Mouse (Mus musculus) limb, embryonic 15.5 days (tissue): ENCODE results near the gene Fkbp11. TPM values are rescaled to one million over a fixed set of nuclear protein-coding genes. Genes with fewer than 3 reads are reported as not detected.

Source experiments
- polyA plus RNA-seq: library from polyadenylated mRNA; unstranded; fragments of >200 nt; fragmentation: Nextera tagmentation; extraction: Ambion mirVana; gene quantifications from 2 replicates; pipeline ENCODE4 v1.2.1, GENCODE M21; 2015

Gene Fkbp11
- polyA plus RNA-seq, 1 experiment from 2014 or later = 90.0 TPM

Other genes starting within 250 kb of the Fkbp11 start
- 0.20 TPM in 1 of 2 replicates, not detected in the other for gene Lalba, start 245.5 kb downstream of the Fkbp11 start, polyA plus RNA-seq
- gene Olfr279, start 235.8 kb downstream of the Fkbp11 start, polyA plus RNA-seq = not detected in 2 replicates
- gene Kansl2, start 193.9 kb downstream of the Fkbp11 start, polyA plus RNA-seq = 90.5 and 101 TPM in 2 replicates
- 50.8 and 55.2 TPM in 2 replicates for gene Ccnt1, start 157.3 kb downstream of the Fkbp11 start, polyA plus RNA-seq
- gene 4930415O20Rik, start 157.2 kb downstream of the Fkbp11 start, polyA plus RNA-seq = not detected in 2 replicates
- 15.1 and 15.8 TPM in 2 replicates for gene Adcy6, start 118.1 kb downstream of the Fkbp11 start, polyA plus RNA-seq
- gene Cacnb3, start 97.4 kb downstream of the Fkbp11 start, polyA plus RNA-seq = 41.4 and 46.6 TPM in 2 replicates
- 18.5 and 24.7 TPM in 2 replicates for gene Ddx23, start 65.3 kb downstream of the Fkbp11 start, polyA plus RNA-seq
- gene Rnd1, start 50.7 kb downstream of the Fkbp11 start, polyA plus RNA-seq = 0.71 and 0.95 TPM in 2 replicates
- gene Ccdc65, start 20.0 kb downstream of the Fkbp11 start, polyA plus RNA-seq = 0.65 and 0.74 TPM in 2 replicates
- gene Arf3, start 35.0 kb upstream of the Fkbp11 start, polyA plus RNA-seq = 41.7 and 49.3 TPM in 2 replicates
- 6.0 and 7.0 TPM in 2 replicates for gene Wnt10b, start 50.0 kb upstream of the Fkbp11 start, polyA plus RNA-seq
- 0.06 and 0.14 TPM in 2 replicates for gene Wnt1, start 61.7 kb upstream of the Fkbp11 start, polyA plus RNA-seq
- 0.15 TPM in 1 of 2 replicates, not detected in the other for gene Ddn, start 81.3 kb upstream of the Fkbp11 start, polyA plus RNA-seq
- gene Prkag1, start 103.3 kb upstream of the Fkbp11 start, polyA plus RNA-seq = 91.4 and 94.3 TPM in 2 replicates
- 11.8 and 13.7 TPM in 2 replicates for gene Kmt2d, start 143.0 kb upstream of the Fkbp11 start, polyA plus RNA-seq
- 14.1 and 14.2 TPM in 2 replicates for gene Rhebl1, start 166.3 kb upstream of the Fkbp11 start, polyA plus RNA-seq
- gene Dhh, start 170.3 kb upstream of the Fkbp11 start, polyA plus RNA-seq = 1.8 and 2.7 TPM in 2 replicates
- gene Lmbr1l, start 190.0 kb upstream of the Fkbp11 start, polyA plus RNA-seq = 19.7 and 21.8 TPM in 2 replicates
- 1,374 and 1,490 TPM in 2 replicates for gene Tuba1b, start 206.4 kb upstream of the Fkbp11 start, polyA plus RNA-seq
- not detected in 2 replicates for gene Gm49450, start 225.4 kb upstream of the Fkbp11 start, polyA plus RNA-seq
- 1,206 and 1,410 TPM in 2 replicates for gene Tuba1a, start 225.5 kb upstream of the Fkbp11 start, polyA plus RNA-seq